In the genomic region with DNA sequence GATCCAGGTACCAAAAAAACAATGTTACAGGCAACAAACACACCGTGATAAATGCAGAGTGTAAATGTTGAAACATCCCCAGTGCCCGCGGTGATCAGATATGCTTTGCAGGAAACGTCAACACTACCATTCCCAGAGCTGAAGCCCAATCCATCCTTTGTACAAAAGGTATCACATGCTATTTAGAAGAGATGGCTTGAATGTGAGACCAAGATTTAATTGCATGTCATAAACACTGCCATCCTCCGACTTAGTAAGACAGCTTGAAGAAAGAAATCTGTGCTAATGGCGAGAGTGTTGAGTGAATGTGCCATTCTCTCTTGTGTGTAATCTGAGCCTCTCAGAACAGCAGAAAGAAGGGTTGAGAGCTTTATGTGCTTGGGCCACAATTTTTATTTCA, we compare ENCODE assay signal across 26 mouse cellular contexts.
DNase-seq lines count a peak whose midpoint lies in the region; ATAC-seq and TF ChIP-seq lines count a peak whose summit lies in the region.
"Had no signal": no experiment of that assay in that cellular context is flagged by ENCODE, and none has a peak within 500 bp of the region (broad histone marks: within the 10 kb centered on the region; RNA-seq: fewer than 3 reads in every experiment).

No protein-coding gene starts in this region.

- peaks cover 4% of the 10 kb centered on the region; the same call in 1 of the 2 replicates for H3K4me1 ChIP-seq in forebrain, postnatal 0 days (ENCODE audit: insufficient read depth)
- peaks cover 9% of the 10 kb centered on the region for H3K4me1 ChIP-seq in forebrain, embryonic 13.5 days
- H3K4me1 ChIP-seq in neural tube, embryonic 11.5 days (ENCODE audit: control insufficient read depth, insufficient read depth, low read length) = peaks cover 3% of the 10 kb centered on the region; the same call in 1 of the 2 replicates
- H3K4me1 ChIP-seq in hindbrain, embryonic 14.5 days (replicated peaks; ENCODE audit: control insufficient read depth, insufficient read depth, low read length) = peaks cover 13% of the 10 kb centered on the region

- no peak overlapping the region for H3K9ac ChIP-seq in forebrain, postnatal 0 days
- no peak overlapping the region for H3K9ac ChIP-seq in forebrain, embryonic 13.5 days
- H3K9ac ChIP-seq in neural tube, embryonic 11.5 days (ENCODE audit: low read length) = no peak overlapping the region
- no peak overlapping the region for H3K9ac ChIP-seq in hindbrain, embryonic 14.5 days
- H3K9ac ChIP-seq: heart, embryonic 13.5 days; hindbrain, embryonic 15.5 days; liver, embryonic 14.5 days had no signal

- no peak for TF ChIP-seq CTCF in forebrain, postnatal 0 days (IDR thresholded peaks at IDR 0.05; ENCODE audit: low read depth)

- no peaks in the 10 kb centered on the region for H3K36me3 ChIP-seq in forebrain, postnatal 0 days (ENCODE audit: insufficient read depth)
- no peaks in the 10 kb centered on the region for H3K36me3 ChIP-seq in forebrain, embryonic 13.5 days (ENCODE audit: poor library complexity, severe bottlenecking)
- no peaks in the 10 kb centered on the region for H3K36me3 ChIP-seq in neural tube, embryonic 11.5 days (ENCODE audit: control insufficient read depth, insufficient read depth, low read length)
- H3K36me3 ChIP-seq in hindbrain, embryonic 14.5 days (replicated peaks; ENCODE audit: control insufficient read depth, insufficient read depth) = no peaks in the 10 kb centered on the region
- H3K36me3 ChIP-seq: heart, embryonic 13.5 days; hindbrain, embryonic 15.5 days had no signal

- H3K9me3 ChIP-seq in forebrain, postnatal 0 days (ENCODE audit: low read length) = no peaks in the 10 kb centered on the region
- H3K9me3 ChIP-seq in forebrain, embryonic 13.5 days (replicated peaks) = no peaks in the 10 kb centered on the region
- no peaks in the 10 kb centered on the region for H3K9me3 ChIP-seq in neural tube, embryonic 11.5 days (ENCODE audit: control insufficient read depth, low read length)
- H3K9me3 ChIP-seq in hindbrain, embryonic 14.5 days (ENCODE audit: control insufficient read depth, low read length) = no peaks in the 10 kb centered on the region
- H3K9me3 ChIP-seq: heart, embryonic 13.5 days; hindbrain, embryonic 15.5 days had no signal

- no peak for DNase-seq in forebrain, postnatal 0 days
- DNase-seq in neural tube, embryonic 11.5 days (ENCODE audit: low spot score) = no peak
- DNase-seq in neural tube, embryonic 10.5 days (ENCODE audit: extremely low spot score, low spot score) = no peak
- DNase-seq in hindbrain, embryonic 14.5 days (ENCODE audit: low spot score) = peak; percentile 33
- DNase-seq in kidney, postnatal 10 days = no peak
- DNase-seq: adrenal gland, postnatal 14 days; cerebellum, adult 11-12 months; cerebellum, adult 9-11 months; heart, adult 2 months; heart, postnatal 10 days; kidney, adult 9 months; kidney, postnatal 25 days; lung, adult 2 months; spleen, adult 18-20 months; thymus, adult 18-20 months; thymus, postnatal 36 days had no signal

- no peaks in the 10 kb centered on the region for H3K27me3 ChIP-seq in forebrain, postnatal 0 days (ENCODE audit: insufficient read depth, low read length)
- no peaks in the 10 kb centered on the region for H3K27me3 ChIP-seq in forebrain, embryonic 13.5 days
- H3K27me3 ChIP-seq in neural tube, embryonic 11.5 days (ENCODE audit: control insufficient read depth, insufficient read depth, low read length) = no peaks in the 10 kb centered on the region
- H3K27me3 ChIP-seq in hindbrain, embryonic 14.5 days (ENCODE audit: control insufficient read depth, insufficient read depth, low read length) = no peaks in the 10 kb centered on the region
- H3K27me3 ChIP-seq: heart, embryonic 13.5 days; hindbrain, embryonic 15.5 days had no signal

- no peak for ATAC-seq in forebrain, postnatal 0 days
- ATAC-seq in forebrain, embryonic 13.5 days = no peak
- ATAC-seq in neural tube, embryonic 11.5 days (ENCODE audit: insufficient read depth, low FRiP score, low TSS enrichment) = no peak
- ATAC-seq in hindbrain, embryonic 14.5 days (ENCODE audit: low FRiP score) = no peak
- no peak for ATAC-seq in megakaryocyte, adult 5-6 weeks (ENCODE audit: poor library complexity, severe bottlenecking)
- ATAC-seq: CD4-positive, CD25-positive, alpha-beta regulatory T cell, adult 4 months; intestine, embryonic 16.5 days had no signal

- H3K4me2 ChIP-seq in forebrain, postnatal 0 days (ENCODE audit: low read depth) = no peak overlapping the region
- no peak overlapping the region for H3K4me2 ChIP-seq in forebrain, embryonic 13.5 days
- H3K4me2 ChIP-seq in neural tube, embryonic 11.5 days (ENCODE audit: low read depth) = no peak overlapping the region
- H3K4me2 ChIP-seq in hindbrain, embryonic 14.5 days (replicated peaks) = no peak overlapping the region

- WGBS in forebrain, postnatal 0 days = 45% methylated on average over 6 of the region's 6 CpGs
- 40% methylated on average over 6 of the region's 6 CpGs for WGBS in forebrain, embryonic 13.5 days
- WGBS in neural tube, embryonic 11.5 days = 44% methylated on average over 6 of the region's 6 CpGs
- WGBS in hindbrain, embryonic 14.5 days = 34% methylated on average over 6 of the region's 6 CpGs

- H3K27ac ChIP-seq in forebrain, postnatal 0 days (ENCODE audit: low read depth, low read length) = 0 out of 2 replicates have a peak overlapping the region, but pooled peaks have one; percentile 21
- H3K27ac ChIP-seq in forebrain, embryonic 13.5 days = no peak overlapping the region
- H3K27ac ChIP-seq in neural tube, embryonic 11.5 days (ENCODE audit: low read depth, low read length) = 0 out of 2 replicates have a peak overlapping the region, but pooled peaks have one; percentile 11
- H3K27ac ChIP-seq in hindbrain, embryonic 14.5 days = peak overlapping the region; percentile 78; the same call in 1 of the 2 replicates
- H3K27ac ChIP-seq: heart, adult 2 months; heart, embryonic 13.5 days; liver, embryonic 14.5 days; macrophage; stomach, postnatal 0 days had no signal

- no peak overlapping the region for H3K4me3 ChIP-seq in forebrain, postnatal 0 days (ENCODE audit: low read depth, low read length)
- H3K4me3 ChIP-seq in forebrain, embryonic 13.5 days = no peak overlapping the region
- no peak overlapping the region for H3K4me3 ChIP-seq in neural tube, embryonic 11.5 days (ENCODE audit: low read depth, low read length)
- H3K4me3 ChIP-seq in hindbrain, embryonic 14.5 days (replicated peaks; ENCODE audit: low read length) = no peak overlapping the region
- H3K4me3 ChIP-seq: heart, adult 2 months; heart, embryonic 13.5 days; hindbrain, embryonic 15.5 days; myocyte had no signal
